Mouse (Mus musculus): ENCODE measurements around the gene Sparc. TPM values are rescaled to one million over a fixed set of nuclear protein-coding genes. Genes with fewer than 3 reads are reported as not detected.
A peak's percentile ranks its signal among the peaks of the same experiment; 100 is the strongest.

Sparc gene
- polyA plus RNA-seq, 1 experiment from 2014 or later = 150 TPM

DNA sequence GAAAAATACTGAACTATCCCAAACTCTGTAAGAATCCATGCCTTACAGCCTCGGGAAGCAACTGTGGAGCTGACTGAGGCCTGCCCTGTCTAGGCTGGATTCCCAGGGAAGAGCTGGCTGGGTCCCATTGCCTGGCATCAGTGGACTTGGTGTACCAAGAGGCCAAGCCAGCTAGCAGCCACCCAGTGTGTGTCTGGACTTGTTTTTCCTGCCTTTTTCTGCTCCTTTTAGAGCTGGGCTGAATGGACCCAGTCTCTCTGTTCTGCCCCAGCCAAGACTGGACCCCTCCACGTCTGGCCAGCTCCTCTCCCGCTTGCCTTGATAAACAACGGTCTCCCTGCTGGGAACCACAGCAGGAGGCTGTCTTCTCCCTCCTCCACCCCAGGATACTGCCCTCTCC lies 15.0 kb upstream of the Sparc start:
- no peak overlapping the region for H3K4me3 ChIP-seq (replicated peaks)
- no peak overlapping the region for H3K4me2 ChIP-seq
- no peaks in the 10 kb centered on the region for H3K9me3 ChIP-seq (replicated peaks)
- H3K27me3 ChIP-seq = no peaks in the 10 kb centered on the region
- no peak overlapping the region for H3K9ac ChIP-seq
- H3K36me3 ChIP-seq = no peaks in the 10 kb centered on the region
- no peak for DNase-seq
- no peaks in the 10 kb centered on the region for H3K4me1 ChIP-seq (replicated peaks)
- 68% methylated on average over 4 of the region's 4 CpGs for WGBS (ENCODE audit: insufficient replicate concordance)
- no peak for ATAC-seq (ENCODE audit: low read depth)
- H3K27ac ChIP-seq = no peak overlapping the region

- Histone ChIP-seq H3K4me2 (no peak overlapping the region), H3K27ac (no peak overlapping the region), H3K9me3 (replicated peaks) (no peaks in the 10 kb centered on the region), H3K9ac (no peak overlapping the region), H3K27me3 (no peaks in the 10 kb centered on the region), H3K36me3 (no peaks in the 10 kb centered on the region), H3K4me1 (replicated peaks) (no peaks in the 10 kb centered on the region), H3K4me3 (replicated peaks) (no peak overlapping the region)
- DNase-seq (no peak), ATAC-seq (ENCODE audit: low read depth) (no peak)
- 64% methylated on average over 6 of the region's 6 CpGs for WGBS (ENCODE audit: insufficient replicate concordance)
Observed at GRCm38 (mm10) chr11:55436089-55436488, 13.1 kb upstream of the Sparc start.

DNA sequence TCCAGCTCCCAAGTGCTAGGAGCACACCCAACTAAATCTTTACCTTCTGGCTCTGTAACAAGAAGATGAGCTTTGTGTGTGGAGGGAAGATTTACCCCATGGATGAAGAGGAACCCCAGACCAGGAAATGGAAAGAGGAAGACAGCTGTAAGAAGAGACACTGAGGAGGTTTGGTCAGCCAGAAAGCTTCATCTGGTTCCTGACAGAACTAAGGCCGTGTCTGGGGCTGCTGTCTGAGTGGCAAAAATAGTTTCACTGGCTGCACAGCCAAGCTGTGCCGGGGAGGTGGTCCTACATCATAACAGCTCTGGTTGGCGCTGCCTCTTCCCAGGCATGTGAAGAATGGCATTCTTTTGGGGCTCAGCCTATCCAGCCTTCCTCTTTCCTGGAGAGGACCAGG lies 10.0 kb upstream of the Sparc start:
- ATAC-seq (ENCODE audit: low read depth) (no peak), DNase-seq (no peak)
- Histone ChIP-seq H3K9ac (no peak overlapping the region), H3K9me3 (replicated peaks) (no peaks in the 10 kb centered on the region), H3K36me3 (no peaks in the 10 kb centered on the region), H3K27me3 (no peaks in the 10 kb centered on the region), H3K27ac (no peak overlapping the region), H3K4me2 (no peak overlapping the region), H3K4me1 (replicated peaks) (no peaks in the 10 kb centered on the region; the same call in 1 of the 2 replicates), H3K4me3 (replicated peaks) (no peak overlapping the region)
- WGBS (ENCODE audit: insufficient replicate concordance) = 18% methylated on average over 3 of the region's 3 CpGs

DNA sequence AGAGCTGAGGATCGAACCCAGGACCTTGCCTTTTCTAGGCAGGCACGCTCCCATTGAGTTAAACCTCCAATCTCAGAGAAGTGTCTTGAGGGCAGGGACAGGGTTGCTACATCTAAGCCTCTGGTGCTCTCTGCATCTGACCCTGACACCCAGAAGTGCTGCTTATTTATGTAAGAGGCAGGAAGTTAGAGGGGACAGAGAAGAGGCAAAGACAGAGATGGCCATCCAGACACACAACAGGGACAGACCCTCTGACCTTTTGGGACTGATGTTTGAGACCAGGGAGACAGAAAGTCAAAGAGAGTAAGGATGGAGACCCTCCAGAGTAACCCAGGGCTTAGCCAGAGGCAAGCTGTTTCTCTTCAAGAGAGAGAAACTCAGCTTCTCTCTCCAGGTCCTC lies 7.0 kb upstream of the Sparc start:
- H3K4me2 ChIP-seq = no peak overlapping the region
- no peaks in the 10 kb centered on the region for H3K36me3 ChIP-seq
- H3K27ac ChIP-seq = no peak overlapping the region
- H3K4me3 ChIP-seq (replicated peaks) = no peak overlapping the region
- ATAC-seq (ENCODE audit: low read depth) (no peak), DNase-seq (no peak)
- no peaks in the 10 kb centered on the region for H3K9me3 ChIP-seq (replicated peaks)
- H3K4me1 ChIP-seq (replicated peaks) = no peaks in the 10 kb centered on the region; the same call in 1 of the 2 replicates
- 75% methylated on average over 2 of the region's 2 CpGs for WGBS (ENCODE audit: insufficient replicate concordance)
- no peaks in the 10 kb centered on the region for H3K27me3 ChIP-seq
- no peak overlapping the region for H3K9ac ChIP-seq

GRCm38 (mm10) chr11:55428186-55429012 lies 5.4 kb upstream of the Sparc start:
- no peaks in the 10 kb centered on the region for H3K9me3 ChIP-seq (replicated peaks)
- H3K27me3 ChIP-seq = no peaks in the 10 kb centered on the region
- H3K4me2 ChIP-seq = no peak overlapping the region
- WGBS (ENCODE audit: insufficient replicate concordance) = 38% methylated on average over 16 of the region's 16 CpGs
- peaks cover 6% of the 10 kb centered on the region for H3K4me1 ChIP-seq (replicated peaks)
- no peak overlapping the region for H3K9ac ChIP-seq
- H3K4me3 ChIP-seq (replicated peaks) = no peak overlapping the region
- DNase-seq (no peak), ATAC-seq (ENCODE audit: low read depth) (peak; percentile 64)
- H3K36me3 ChIP-seq = no peaks in the 10 kb centered on the region
- H3K27ac ChIP-seq = peak overlapping the region; percentile 67

GRCm38 (mm10) chr11:55424746-55425360 lies 1.9 kb upstream of the Sparc start:
- ATAC-seq (ENCODE audit: low read depth) (no peak), DNase-seq (no peak)
- H3K27ac ChIP-seq = no peak overlapping the region
- peaks cover 17% of the 10 kb centered on the region for H3K4me1 ChIP-seq (replicated peaks)
- H3K27me3 ChIP-seq = no peaks in the 10 kb centered on the region
- H3K4me3 ChIP-seq (replicated peaks) = no peak overlapping the region
- no peaks in the 10 kb centered on the region for H3K36me3 ChIP-seq
- H3K9ac ChIP-seq = no peak overlapping the region
- no peak overlapping the region for H3K4me2 ChIP-seq
- H3K9me3 ChIP-seq (replicated peaks) = no peaks in the 10 kb centered on the region
- WGBS (ENCODE audit: insufficient replicate concordance) = 57% methylated on average over 8 of the region's 8 CpGs

- no peak for DNase-seq
- 48% methylated on average over 4 of the region's 4 CpGs for whole genome bisulfite sequencing (ENCODE audit: insufficient replicate concordance)
Observed at GRCm38 (mm10) chr11:55423756-55424155, 773 bp upstream of the Sparc start.

DNA sequence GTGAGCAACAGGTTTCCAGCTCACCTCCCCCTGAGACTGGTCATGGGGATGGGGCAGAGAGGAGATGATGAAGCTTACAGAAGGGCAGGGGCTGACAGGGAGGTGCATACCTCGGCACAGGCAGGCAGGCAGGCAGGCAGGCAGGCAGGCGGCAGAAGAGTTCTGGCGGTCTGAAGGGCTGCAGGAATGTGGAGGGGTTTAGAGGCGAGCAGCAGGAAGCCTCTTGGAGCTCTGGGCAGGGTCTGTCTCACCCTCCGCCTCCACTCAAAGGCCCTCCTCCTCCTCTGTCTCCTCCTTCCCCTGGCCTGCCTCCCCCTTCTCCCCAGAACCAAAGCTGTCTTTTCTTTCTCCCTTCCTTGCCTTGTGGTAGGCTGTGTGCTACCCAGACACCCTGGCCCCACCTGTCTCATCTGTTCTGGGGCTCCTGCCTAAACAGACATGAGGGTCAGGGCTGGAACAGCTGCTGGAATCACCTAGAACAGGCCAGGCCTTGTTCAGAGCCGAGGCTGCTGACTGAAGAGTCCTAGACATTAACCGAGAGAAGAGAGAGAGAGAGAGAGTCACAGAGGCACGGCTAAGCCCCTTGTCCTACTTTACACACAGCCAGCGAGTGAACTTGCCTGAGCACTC lies 3.2 kb downstream of the Sparc start:
- peak; percentile 34; the same call in 1 of the 2 replicates for ATAC-seq (ENCODE audit: low read depth)
- DNase-seq = no peak
- Histone ChIP-seq H3K4me1 (replicated peaks) (peaks cover 34% of the 10 kb centered on the region), H3K27me3 (peaks cover 11% of the 10 kb centered on the region; the same call in 1 of the 2 replicates), H3K4me3 (replicated peaks) (peak overlapping the region; percentile 43), H3K9ac (peak overlapping the region; percentile 54), H3K9me3 (replicated peaks) (no peaks in the 10 kb centered on the region), H3K27ac (peak overlapping the region; percentile 43), H3K36me3 (no peaks in the 10 kb centered on the region), H3K4me2 (peak overlapping the region; percentile 55)
- WGBS (ENCODE audit: insufficient replicate concordance) = 29% methylated on average over 9 of the region's 9 CpGs

More at GRCm38 (mm10) chr11:55423756-55424155, 773 bp upstream of the Sparc start:
- peaks cover 21% of the 10 kb centered on the region for H3K4me1 ChIP-seq (replicated peaks)
- no peak overlapping the region for H3K4me2 ChIP-seq
- peaks cover 8% of the 10 kb centered on the region; the same call in 1 of the 2 replicates for H3K27me3 ChIP-seq
- no peak overlapping the region; the same call in 1 of the 2 replicates for H3K27ac ChIP-seq
- H3K4me3 ChIP-seq (replicated peaks) = no peak overlapping the region
- no peak for ATAC-seq (ENCODE audit: low read depth)
- no peak overlapping the region for H3K9ac ChIP-seq
- no peaks in the 10 kb centered on the region for H3K9me3 ChIP-seq (replicated peaks)
- H3K36me3 ChIP-seq = no peaks in the 10 kb centered on the region

GRCm38 (mm10) chr11:55419296-55419677 lies 3.7 kb downstream of the Sparc start:
- H3K4me2 ChIP-seq = peak overlapping the region; percentile 55
- H3K4me3 ChIP-seq (replicated peaks) = peak overlapping the region; percentile 43
- DNase-seq (no peak), ATAC-seq (ENCODE audit: low read depth) (no peak)
- no peaks in the 10 kb centered on the region for H3K36me3 ChIP-seq
- H3K4me1 ChIP-seq (replicated peaks) = peaks cover 39% of the 10 kb centered on the region
- H3K9ac ChIP-seq = peak overlapping the region; percentile 54
- H3K9me3 ChIP-seq (replicated peaks) = no peaks in the 10 kb centered on the region
- peaks cover 11% of the 10 kb centered on the region; the same call in 1 of the 2 replicates for H3K27me3 ChIP-seq
- H3K27ac ChIP-seq = 0 out of 2 replicates have a peak overlapping the region, but pooled peaks have one; percentile 16
- WGBS (ENCODE audit: insufficient replicate concordance) = 26% methylated on average over 4 of the region's 4 CpGs

- H3K9me3 ChIP-seq (replicated peaks) = no peaks in the 10 kb centered on the region
- peak overlapping the region; percentile 55 for H3K4me2 ChIP-seq
- WGBS (ENCODE audit: insufficient replicate concordance) = 10% methylated on average over 3 of the region's 3 CpGs
- H3K27me3 ChIP-seq = peaks cover 11% of the 10 kb centered on the region; the same call in 1 of the 2 replicates
- DNase-seq (no peak), ATAC-seq (ENCODE audit: low read depth) (no peak)
- no peaks in the 10 kb centered on the region for H3K36me3 ChIP-seq
- peak overlapping the region; percentile 43 for H3K4me3 ChIP-seq (replicated peaks)
- peaks cover 36% of the 10 kb centered on the region for H3K4me1 ChIP-seq (replicated peaks)
- H3K9ac ChIP-seq = peak overlapping the region; percentile 54
- peak overlapping the region; percentile 51; the same call in 1 of the 2 replicates for H3K27ac ChIP-seq
Observed at GRCm38 (mm10) chr11:55418704-55419061, 4.3 kb downstream of the Sparc start.
